Mouse (Mus musculus) B cell, adult 67 days (primary cell): ENCODE results near the gene BC030500. TPM values are rescaled to one million over a fixed set of nuclear protein-coding genes. Genes with fewer than 3 reads are reported as not detected.

Source experiments
- total RNA-seq, 2 experiments: library from RNA; stranded (reverse); gene quantifications; 4 replicates each; pipeline ENCODE4 v1.2.4; 2023

Gene BC030500
- total RNA-seq = not detected

DNA sequence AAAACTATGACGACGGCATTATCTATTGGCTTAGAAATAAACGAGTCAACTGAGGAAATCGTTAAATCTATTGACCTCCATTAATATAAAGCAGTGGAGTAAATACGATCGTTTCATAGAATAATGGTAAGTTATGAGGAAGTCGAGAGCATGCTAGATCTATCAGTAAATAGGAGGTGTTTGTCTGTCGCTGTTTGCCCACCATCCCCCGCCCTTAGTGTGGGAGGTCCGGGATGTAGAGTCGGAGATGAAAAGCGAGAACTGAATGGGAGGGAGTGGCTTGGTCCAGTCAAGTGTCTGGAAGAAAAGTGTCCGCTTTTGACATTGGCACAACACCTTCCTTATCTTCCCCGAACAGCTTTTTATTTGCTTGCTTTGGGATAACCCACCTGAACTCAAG, at the start of gene BC030500:
BC030500 (plus strand) TSS at position 79 of the 400 bp plus-strand sequence.

DNA sequence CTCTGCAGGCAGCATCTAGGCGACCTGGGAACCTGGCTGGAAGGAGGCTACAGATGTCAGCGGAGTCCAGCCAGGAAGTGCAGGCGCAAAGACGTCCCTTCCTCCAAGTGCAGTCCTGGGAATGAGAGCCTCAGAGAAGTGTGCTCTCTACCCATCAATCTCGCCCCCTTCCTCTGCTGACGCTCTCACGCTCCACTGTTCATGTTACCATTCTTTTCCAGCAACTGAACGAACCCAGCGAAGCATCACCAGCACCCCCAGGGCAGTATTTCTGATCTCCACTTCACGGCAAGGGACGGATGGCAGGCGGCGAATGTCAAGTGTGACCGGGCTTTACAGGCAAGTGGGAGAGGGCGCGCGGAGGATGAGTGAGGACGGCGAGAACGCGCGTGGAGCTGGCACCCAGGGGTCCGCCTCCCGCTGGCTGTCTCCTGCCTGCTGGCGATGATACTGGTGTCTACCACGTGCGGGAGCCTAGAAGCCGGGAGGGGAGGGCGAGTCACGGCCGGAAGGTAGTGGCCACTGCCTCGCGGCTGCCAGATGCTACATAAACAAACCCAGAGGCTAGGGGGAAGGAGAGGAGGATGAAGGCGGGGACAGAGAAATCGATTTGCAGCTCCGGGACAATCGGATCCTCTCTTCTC, 763 bp downstream of the BC030500 start, which contains the start of gene Galntl6:
Galntl6 (minus strand) TSS at position 445 of the 644 bp plus-strand sequence.

Other genes with a start within 250 kb of the BC030500 start
- gene Galntl6, start 885 bp downstream of the BC030500 start, total RNA-seq = not detected